Mouse (Mus musculus): ENCODE measurements around the gene Fam169a. TPM values are rescaled to one million over a fixed set of nuclear protein-coding genes. Genes with fewer than 3 reads are reported as not detected.
A peak's percentile ranks its signal among the peaks of the same experiment; 100 is the strongest.
"Not testable (repeated sequence)": the region's sequence is repeated elsewhere in the genome, so short reads cannot be mapped to it uniquely, and the experiment has no call there.

Fam169a gene
- total RNA-seq, 2 experiments from 2014 or later: 0.10 to 0.17 TPM

DNA sequence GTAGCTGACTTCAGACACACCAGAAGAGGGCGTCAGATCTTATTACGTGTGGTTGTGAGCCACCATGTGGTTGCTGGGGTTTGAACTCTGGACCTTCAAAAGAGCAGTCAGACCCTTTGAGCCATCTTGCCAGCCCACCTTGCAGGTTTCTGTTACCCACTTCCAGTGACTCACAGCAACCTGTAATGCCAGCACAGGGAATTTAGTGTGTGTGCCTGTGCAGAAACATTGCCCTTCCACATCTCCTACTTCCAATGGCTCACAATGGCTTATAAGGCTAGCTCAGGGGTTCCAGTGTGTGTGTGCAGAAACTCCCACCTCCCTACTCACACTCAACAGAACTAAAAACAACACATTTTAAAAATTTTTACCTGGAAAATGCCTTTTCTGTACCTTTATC is 10.5 kb downstream of the Fam169a start:
- no peak for ATAC-seq (replicated peaks; ENCODE audit: poor library complexity)

DNA sequence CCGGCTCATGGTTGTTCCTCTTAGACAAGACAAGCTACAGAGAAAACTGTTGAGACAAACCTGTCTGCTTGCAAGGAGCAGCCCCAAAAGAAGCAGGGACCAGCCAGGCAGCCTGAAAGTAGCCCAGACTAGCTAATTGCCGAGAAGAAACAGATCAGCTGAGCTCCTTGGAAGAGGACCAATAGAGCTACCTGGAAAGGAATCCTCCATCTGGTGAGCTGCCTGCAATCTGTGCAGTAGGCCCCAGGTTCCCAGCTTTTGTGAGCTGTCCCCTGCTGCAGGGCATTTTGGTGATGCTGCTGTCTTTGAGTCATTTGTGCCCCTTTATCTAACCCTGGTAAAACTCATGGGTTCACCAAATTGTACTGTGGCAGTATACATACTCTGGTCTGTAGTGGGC is 13.1 kb downstream of the Fam169a start:
- no peak for ATAC-seq (replicated peaks; ENCODE audit: poor library complexity)

DNA sequence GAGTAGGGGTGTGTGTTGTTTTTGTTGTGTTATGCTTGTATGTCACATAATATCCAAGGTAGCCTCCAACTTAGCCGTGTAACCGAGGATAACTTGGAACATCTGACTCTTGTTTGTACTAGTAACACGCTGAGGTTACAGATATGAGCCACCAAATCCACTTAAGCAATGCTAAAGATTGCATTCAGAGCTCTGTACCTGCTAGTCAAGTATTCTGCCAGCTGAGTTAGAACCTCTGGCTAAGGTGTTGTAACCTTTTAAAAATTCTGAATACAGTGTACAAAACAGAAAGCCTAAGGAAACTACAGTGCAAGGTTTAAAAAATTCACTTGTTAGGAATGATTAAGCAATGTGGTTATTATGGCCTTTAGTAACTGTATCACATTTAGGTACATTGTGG is 13.5 kb downstream of the Fam169a start:
- no peak for ATAC-seq (replicated peaks; ENCODE audit: poor library complexity)

DNA sequence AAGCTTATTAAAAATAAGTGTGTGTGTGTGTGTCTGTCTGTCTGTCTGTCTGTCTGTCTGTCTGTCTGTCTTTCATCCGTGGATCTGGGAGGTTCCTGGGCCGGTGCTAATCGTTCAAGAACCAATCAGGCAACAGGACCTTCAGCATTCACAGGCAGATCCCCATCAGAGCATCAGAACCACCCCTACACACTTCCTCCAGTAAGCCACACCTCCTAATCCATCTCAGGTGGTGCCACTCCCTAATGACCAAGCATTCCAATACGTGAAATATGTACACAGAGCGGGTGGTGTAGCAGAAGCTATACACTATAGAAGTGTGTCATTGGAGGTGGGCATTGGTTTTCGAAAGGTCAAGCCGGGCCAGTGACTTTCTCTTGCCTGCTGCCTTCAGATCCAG is 15.3 kb downstream of the Fam169a start:
- no peak for ATAC-seq (replicated peaks; ENCODE audit: poor library complexity)

DNA sequence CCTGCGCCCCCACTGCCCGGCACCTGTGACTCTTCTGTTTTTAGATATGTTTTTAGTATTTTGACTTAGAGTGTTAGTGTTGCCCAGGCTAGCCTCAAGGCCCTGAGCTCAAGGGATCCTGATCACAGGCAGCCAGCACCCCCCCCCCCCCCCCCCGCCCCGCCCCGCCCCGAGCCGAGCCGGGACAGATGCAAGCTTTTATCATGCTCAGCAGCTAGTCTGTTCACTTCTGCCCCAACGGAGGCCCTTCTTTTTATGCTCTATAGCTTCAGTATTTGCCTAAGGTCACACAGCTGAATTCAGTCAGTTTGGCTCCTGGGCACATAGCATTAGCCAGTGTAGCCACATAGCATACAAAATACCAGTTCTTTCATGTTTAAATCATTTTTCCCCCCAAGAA is 19.2 kb downstream of the Fam169a start:
- peak; percentile 66 for ATAC-seq (replicated peaks; ENCODE audit: poor library complexity)

DNA sequence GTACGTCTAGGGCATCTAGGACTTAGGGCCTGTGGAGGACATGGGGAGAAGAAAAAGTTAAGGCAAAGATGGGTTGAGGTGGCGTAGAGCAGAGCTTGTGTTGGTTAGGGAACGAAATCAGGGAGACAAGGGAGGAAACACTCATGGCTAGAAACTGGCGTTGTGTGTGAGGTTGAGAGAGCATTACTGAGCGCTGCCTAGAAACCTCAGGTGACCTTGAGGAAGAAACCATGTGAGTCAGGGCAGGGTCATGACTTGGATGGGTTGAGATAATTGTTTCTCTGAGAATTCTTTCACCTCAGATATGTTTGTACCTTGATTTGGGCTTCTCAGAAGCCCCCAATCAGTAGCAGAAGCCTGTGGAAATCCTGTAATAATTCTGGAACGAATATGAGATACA is 20.3 kb downstream of the Fam169a start:
- no peak for ATAC-seq (replicated peaks; ENCODE audit: poor library complexity)

DNA sequence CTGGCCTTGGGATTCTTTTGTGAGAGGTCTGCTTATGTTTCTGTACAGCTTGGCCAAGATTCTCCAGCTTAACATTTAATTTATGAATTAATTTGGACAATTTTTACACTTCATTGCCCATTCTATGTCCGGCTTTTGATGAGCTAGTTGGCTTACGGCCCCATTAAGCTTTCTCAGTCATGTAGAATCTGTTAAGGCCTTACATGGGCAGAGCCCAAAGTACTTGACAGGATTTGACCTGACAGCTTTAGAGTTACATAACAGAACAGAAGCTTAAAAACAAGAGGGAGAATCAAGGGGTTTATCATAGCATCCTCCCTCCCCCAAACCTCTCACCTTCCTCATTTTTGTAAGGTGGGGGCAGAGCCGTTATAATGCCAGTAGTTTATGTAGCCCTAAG is 21.1 kb downstream of the Fam169a start:
- no peak for ATAC-seq (replicated peaks; ENCODE audit: poor library complexity)

DNA sequence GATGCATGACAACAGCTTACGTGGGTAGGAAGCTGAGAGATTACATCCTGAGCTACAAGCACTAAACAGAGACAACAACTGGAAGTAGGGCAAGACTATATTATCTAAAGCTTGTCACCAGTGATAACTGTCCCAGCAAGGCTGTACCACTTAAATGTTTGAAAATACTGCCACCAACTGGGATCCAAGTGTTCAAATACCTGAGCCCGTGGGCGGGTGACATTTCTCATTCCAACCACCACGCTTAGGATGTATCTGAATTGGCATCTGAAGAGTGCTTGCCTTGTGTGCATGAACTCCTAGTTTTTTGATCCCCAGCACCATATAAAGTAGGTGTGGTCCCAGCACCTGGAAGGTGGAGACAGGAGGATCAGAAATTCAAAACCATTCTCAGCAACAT is 28.6 kb downstream of the Fam169a start:
- ATAC-seq (replicated peaks; ENCODE audit: poor library complexity): no peak

DNA sequence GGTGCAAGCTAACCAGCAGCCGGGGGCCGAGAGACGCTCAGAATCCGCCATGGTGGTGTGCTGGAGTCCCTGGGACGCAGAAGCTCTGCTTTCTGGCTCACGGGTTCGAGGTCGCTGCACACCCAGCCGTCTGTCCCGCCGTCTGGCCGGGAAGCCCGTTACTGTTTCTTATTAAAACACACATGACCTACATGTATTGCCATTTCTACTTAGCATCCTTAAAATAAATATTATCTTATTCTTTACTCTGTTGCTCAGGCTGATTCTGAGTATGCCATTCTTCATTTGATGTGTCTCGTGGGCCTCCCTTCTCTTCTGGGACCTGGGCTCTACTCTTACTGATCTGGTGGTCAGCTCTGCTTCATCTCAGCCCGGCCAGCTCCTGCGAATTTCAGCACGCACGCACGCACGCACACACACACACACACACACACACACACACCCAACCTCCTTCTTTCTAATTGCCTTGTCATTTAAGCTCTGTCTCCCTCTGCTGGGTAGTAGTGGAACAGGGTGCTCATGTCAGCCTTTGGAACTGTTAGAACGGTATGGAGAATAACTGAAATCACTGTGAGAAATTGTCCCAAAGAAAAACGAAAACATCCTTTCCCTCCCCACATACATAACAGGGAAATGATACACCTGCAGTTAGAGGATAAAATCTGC is 32.2 kb downstream of the Fam169a start, which contains the start of gene Gm6169:
Gm6169 (minus strand) TSS at position 51 of the 666 bp plus-strand sequence.
- ATAC-seq (replicated peaks; ENCODE audit: poor library complexity): peak; percentile 99

DNA sequence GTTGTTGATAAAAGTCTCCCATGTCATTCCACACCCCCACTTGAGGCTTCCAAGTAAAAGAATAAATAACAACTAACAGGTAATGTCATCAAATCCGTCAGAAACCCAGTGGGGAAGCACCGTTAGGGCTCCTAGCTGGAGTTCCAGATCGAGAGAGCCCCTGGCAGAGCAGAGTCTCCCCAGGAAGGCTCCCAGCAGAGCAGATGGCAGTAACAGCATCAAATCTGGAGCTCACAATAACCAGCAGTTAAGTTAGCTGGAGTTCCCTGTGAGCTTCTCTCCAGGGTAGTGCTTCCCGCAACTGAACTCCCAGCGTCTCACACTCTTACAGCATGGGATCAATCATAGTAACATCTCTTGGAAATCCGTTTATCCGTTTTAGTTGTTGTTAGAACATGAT is 37.9 kb downstream of the Fam169a start:
- no peak for ATAC-seq (replicated peaks; ENCODE audit: poor library complexity)

DNA sequence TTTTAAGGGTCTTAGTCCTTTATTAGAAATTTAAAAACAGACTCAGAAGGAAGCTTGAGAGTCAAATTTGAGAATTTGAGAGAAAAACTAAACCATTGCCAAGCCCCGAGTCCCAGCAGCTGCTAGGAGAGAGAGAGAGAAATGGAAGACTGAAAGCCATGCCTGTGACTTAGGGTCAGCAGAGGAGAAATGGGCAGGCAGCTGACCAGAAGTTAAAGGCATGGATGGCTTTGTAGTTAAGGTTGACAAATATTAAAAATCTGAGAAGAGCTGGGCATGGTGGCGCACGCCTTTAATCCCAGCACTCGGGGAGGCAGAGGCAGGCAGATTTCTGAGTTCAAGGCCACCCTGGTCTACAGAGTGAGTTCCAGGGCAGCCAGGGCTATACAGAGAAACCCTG is 40.6 kb downstream of the Fam169a start:
- not testable (repeated sequence) for ATAC-seq (replicated peaks; ENCODE audit: poor library complexity)

DNA sequence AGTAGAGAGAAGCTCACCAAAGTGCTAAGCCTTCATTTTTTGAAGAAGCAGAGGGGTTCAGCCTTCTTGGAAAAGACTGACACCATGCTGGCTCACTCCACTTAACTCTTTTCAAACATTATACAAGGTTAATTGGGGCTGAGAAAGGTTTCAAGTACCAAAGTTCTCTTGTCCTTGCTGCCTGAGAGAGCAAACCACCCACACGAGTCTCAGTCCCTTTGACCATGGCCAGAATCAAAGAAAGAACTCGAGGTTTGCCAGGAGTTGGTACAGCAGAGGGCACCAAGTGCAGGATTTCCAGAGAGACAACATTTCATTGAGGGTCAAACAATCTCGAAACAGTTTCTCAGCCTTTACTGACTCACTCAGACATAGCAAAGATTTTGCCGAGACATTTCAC is 42.0 kb downstream of the Fam169a start:
- no peak for ATAC-seq (replicated peaks; ENCODE audit: poor library complexity)

DNA sequence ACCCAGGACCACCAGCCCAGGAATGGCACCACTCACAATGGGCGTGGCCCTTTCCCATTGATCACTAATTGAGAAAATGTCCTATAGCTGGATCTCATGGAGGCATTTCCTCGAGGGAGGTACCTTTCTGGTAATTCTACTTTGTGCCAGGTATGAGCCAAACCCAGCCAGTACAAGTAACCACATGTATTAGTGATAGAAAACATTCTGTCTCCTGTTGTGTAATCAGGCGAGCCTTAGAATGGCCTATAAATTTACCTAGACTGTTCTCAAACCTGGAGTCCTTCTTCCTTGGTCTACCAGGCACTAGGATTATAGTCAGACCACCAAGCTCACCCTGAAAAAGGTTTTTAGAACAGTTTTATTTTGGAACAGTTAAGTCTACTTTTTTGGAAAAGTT is 54.3 kb downstream of the Fam169a start:
- ATAC-seq (replicated peaks; ENCODE audit: poor library complexity): no peak

DNA sequence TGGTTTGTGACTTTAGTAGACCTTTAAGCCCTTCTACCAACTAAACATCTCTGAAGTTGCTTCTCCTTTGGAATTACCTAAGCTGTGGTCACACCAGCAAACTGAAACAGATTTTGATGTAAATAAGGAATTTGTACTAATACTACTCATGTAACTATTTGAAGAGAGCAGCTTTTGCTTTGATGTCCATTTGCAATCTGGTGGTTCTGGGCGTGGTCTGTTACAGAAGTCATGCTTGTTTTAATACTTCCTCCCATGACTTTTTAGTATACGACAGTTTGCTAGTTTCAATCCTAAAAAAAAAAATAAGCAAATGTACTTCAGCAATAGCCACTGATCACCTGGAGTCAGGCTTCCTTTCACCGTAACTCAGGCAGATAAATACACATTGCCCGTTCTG is 62.6 kb downstream of the Fam169a start:
- not testable (repeated sequence) for ATAC-seq (replicated peaks; ENCODE audit: poor library complexity)

DNA sequence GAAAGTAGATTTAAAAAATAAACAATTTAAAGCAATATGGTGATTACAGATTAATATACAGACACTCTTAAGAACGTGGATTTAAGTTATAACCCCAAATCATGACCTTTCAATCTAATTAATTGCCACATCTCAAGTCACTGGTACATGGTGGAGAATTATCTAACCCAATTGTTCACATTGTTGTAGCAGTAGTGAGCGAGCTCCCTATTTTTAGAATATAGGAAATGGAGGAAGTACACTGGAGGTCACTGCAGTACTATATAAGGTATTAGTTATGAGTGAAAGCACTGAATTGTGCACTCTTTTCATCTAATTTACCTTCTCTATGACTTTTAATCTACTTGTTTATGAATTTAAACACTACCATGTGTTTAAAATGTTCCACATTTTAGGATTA is 63.3 kb downstream of the Fam169a start:
- ATAC-seq (replicated peaks; ENCODE audit: poor library complexity): not testable (repeated sequence)

DNA sequence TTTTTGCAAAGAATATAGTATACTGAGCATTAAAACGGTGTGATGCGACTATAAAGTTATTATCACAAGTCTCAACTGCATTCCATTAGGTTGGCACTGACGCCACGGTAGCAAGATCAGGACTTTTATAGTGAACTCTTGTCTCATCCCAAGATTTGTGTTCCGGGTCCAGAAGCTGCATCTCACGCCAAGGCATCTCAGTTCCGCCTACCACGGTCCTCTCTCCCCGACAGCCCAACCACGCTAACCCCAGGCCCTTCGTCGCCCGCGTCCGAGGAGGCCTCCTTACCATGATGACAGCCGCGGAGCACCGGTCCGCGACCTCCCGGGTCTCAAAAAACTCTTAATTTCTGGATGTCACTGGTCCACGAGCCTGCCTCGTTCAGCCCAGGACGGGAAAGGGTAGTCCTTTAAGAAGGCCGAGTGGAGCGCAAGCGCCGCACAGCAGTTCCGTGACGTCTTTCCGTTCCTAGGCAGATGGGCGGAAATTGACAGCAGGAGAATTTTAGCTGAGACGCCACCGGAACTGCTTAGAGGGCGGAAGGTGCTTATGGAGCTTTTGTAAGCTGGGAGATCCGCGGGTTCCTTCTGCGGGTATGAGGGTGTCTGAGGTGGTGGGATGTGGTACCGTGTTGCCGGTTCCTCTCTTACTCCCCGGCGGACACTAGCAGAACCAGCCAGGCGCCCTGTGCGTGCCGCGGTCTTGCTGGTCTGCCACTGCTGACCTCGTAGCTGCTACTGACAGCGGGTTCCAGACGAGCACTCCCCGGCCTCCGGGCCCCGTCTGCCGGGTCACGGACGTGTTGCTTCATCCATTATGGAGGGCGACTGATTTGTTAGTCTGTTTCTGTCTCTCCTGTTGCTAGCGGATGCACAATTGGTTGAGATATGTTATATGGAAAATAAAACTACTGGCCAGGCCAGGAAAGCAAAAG is 70.6 kb downstream of the Fam169a start, which contains the start of the genes Gfm2 and Nsa2:
Gfm2 (plus strand) TSS at position 472 of the 935 bp plus-strand sequence.
Nsa2 (minus strand) TSS at position 472 of the 935 bp plus-strand sequence.
- ATAC-seq (replicated peaks; ENCODE audit: poor library complexity): peak; percentile 99

DNA sequence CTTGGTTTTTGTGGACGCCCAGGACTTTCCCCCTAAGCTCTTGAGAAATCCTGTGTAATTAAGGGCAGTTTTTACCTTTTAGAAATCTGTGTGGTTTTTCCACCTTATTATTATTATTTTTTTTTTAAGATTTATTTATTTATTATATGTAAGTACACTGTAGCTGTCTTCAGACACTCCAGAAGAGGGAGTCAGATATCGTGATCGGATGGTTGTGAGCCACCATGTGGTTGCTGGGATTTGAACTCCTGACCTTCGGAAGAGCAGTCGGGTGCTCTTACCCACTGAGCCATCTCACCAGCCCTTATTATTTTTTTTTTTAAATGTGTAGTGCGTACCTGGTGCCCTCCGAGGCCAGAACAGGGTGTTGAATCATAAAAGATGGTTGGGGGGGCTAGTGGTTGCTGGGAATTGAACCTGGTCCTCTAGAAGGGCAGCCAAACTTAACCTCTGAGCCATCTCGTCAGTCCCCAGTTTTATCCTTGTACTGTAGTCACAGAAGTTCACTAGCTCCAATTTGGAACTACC is 71.4 kb downstream of the Fam169a start:
- ATAC-seq (replicated peaks; ENCODE audit: poor library complexity): not testable (repeated sequence)

DNA sequence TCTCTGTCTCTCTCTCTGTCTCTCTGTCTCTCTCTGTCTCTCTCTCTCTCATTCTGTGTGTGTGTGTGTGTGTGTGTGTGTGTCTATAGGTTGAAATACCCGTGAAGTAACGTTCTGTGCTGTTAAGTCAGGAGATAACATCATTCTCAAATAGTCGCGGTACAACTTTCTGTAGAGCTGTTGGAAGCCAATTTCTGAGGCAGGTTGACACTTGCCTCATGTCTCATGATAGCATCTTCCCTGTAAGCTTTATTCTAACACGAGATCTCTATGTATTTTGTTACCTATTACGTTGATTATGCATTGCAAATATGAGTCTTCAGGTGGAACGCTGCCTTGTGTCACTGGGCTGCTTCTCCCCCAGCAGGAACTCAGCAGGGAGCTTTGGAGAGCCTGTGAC is 75.2 kb downstream of the Fam169a start:
- no peak for ATAC-seq (replicated peaks; ENCODE audit: poor library complexity)

DNA sequence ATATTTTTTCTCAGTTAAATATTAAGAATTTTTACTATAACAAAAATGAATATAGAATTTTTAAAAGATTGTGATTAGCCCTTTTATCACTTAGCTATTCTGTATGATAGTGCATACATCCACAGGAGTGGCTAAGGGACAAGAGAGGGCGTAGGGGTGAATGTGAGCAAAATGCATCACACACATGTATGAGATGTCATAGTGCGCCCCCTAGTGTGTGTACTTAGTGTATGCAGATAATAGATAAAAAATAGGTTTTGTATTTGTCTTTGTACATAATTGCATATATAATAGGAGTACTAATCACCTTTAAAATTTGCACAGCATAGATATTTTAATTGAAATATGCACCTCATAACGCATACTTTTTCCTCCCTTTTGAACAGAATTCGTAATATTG is 78.7 kb downstream of the Fam169a start:
- peak; percentile 97 for ATAC-seq (replicated peaks; ENCODE audit: poor library complexity)

DNA sequence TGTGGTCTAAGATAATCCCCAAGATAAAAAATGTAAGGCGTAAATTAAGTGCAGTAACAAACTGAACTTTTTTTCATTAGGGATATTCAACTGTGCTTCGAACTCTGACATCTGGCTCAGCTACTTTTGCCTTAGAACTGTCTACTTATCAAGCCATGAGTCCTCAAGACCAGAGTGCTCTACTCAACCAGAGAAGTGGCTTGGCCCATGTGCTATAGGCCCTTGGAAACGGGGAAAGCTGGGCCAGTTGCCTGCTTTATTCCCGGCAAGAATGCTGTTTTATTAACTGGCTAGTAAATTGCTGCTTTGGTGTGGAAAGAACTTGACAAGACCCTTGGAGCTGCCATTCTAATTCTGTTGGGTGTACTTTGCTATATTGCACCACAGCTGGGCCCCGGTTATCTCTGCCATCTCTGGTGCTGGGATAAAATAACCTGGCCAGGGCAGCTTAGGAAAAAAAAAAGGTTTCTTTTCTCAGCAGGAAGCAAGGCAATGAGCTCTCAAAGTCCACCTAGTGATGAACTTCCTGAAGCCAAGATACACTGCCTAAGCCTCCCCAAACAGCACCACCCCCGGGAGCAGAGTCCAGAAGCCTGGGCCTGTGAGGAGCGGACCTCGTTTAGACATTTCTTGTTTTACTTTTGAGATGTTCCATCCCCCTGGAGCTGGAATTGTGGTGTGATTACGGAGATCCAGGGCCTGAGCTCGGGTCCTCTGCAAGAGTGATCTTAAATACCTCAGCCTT is 108.6 kb downstream of the Fam169a start:
- no peak for ATAC-seq (replicated peaks; ENCODE audit: poor library complexity)

DNA sequence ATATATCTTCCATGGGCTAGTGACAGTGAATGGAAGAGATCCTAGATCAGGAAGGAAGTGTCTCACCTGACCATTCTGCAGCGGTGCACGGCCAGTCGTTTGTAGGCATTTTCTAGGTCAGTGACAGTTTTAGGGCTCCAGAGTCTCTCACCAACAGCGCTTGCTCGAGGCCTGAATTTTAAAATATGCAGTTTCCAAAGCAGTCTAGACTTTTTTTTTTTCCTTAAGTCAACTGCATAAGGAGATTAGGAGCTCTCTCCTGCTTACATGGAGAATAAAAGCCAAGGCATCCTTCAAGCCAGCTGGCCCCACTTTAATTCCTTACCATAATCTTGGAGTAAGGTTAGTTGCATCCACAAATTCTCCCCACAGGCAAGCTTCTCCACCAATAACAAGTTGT is 109.6 kb downstream of the Fam169a start:
- no peak for ATAC-seq (replicated peaks; ENCODE audit: poor library complexity)
